Mouse (Mus musculus): ENCODE data around the gene Zbtb38.

Zbtb38 gene

DNA sequence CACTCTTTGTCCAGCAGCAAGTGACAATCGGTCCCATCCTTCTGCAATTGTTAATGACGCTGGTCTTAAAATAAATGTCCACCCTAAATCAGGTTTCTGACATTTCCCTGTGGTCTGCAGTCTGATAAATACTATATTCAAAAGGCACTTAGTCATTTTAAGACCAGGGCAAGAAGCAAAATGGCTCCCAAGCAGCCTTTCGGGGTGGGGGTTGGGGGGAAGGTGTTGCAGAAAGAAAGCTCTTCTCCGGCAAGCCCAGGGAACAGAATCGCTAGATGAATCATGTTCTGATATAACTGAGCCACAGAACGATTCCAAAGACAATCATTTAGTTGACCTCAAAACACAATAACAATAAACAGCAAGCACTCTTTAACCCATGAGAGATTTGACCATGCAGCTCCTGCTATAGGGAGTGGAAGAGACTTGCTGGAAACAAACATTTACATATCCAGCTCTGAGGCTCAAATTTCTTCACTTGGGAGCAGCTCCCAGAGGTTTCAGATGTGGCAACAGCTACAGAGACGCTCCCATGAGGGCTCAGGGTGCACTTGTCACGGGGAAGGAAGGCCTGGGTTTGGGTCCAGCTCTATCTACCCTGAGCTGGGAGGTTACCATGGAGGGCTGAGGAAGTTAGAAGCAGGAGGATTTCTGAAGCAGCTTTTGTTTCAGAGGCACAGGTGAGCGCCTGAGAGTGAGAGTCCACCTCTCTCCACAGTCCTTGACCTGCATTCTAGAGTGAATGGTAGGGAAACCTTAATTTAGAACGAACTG, 22.9 kb downstream of the Zbtb38 start:
- no peak for DNase-seq

DNA sequence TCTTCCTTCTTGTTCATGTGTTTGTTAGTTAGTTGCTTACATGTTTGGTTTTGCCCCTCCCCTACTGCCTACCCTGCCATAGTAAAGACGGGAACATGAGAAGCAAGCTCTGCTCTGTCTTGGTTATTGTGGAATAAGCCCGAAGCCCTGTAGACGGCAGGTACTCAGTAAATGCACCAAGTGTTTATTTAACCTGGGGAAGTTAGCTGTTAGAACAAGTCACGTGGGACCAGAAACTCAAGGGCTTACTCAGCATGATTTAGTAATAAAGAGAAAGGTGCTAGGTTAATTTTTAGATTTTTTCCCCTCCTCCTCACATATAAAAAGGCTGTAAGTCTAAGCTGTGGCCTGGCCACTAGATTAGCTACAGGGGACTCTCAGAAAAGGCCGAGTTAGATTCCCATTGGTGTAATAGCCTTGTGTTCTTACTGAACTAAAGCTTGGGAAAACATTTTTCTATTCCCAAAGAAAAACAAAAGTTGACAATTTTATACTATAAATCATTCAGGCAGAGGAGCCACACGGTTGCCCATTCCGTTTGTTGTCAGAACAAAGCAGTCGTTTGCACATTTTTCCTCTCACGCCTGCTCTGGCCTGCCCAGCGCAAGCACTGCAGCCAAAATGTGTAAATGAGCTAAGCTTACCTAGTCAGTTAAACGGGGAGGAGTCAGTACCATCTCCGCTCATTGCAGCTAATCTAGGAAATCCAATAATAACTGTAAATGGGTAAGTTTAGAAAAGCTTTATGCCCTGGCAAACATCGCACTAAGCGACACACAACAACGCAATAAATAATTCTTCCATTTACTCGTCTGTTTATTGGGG, 24.1 kb downstream of the Zbtb38 start:
- DNase-seq, result no peak

DNA sequence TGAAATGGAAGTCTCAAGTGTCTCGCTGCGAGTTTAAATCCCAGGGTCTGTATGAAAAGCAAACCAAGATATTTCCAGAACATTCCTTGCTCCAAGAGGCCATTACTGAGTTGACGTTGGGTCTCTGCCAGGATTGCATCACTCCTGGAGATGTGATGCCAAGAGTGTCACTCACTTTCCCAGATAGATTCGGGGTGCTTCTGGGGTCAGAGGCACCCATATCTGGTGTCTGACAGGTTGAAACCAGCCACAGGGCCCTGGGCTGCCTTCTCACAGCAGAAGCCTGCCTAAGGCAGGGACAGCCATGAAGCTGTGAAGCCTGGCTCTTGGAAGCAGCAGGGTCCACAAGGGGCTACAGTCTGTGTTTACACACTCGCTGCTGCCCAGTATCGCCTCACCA, 24.9 kb downstream of the Zbtb38 start:
- no peak for DNase-seq

DNA sequence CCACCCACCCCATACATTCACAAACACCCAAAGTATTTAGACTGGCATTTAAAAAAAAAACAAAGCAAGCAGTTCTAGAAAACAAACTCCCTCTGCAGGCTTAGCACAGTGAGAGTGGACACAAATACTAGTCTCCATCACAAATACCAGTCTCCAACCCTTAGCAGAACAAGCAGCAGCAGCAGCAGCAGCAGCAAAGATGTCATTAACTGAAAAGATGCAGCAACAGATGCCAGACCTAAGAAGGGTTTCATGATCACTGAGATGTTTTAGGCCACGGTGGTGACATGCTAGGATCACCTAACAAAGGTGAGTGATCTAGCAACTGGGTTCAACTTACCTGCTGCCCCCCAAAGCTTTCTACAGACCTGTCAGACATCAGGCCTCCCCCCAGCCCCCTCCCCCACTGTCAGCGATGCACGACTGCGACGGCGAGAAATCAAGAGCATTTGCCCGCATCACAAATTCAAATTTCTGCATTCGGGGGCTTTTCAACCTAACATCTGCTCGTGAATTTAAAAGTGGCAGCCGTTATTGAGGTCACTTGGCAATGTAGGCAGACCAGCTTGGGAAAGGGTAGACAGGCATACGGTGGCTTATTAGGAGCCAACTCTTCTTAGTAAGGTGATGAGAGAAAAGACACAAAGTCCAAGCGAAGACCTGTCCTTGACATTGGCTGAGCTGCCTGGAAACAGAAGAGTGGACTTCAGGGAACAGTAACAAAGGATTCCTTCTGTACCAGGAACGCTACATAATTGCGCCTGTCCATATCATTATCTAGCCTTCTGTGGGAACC, 26.1 kb downstream of the Zbtb38 start:
- DNase-seq, result peak; percentile 57

DNA sequence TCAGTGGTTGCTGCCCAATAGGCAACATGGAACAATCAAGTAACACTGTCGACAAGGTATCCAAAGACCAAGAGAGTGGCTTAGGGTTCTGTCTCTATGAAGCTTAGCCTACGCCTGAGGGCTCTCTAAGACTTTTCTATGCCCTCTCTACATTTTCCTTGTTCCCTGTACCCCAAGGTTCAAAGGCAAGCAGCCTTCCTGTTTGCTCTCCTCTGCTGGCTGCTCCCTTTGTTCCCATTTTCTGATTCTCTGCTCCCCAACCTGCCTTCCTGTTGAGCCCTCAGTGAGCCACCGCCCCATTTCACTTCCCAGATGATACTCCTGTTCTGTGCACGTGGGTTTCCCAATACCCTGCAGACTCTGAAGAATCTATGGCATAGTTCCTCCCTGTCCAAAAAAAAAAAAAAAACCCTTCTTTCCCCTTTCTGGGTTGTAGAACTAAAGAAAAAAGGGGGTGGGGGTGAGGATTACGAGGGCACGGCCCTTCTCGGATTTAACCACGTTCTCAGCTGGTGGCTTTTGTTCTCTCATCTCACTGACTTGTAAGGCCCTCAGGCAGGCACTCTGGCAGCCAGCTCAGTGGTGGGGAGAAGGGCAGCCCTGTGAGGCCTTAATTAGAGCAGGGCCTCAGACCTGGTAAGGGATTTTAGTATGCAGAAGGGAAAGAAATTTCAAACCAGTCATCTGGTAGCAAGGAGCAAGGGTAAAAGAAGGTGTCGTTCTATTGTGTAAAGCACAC, 26.9 kb downstream of the Zbtb38 start:
- peak; percentile 78 for DNase-seq

DNA sequence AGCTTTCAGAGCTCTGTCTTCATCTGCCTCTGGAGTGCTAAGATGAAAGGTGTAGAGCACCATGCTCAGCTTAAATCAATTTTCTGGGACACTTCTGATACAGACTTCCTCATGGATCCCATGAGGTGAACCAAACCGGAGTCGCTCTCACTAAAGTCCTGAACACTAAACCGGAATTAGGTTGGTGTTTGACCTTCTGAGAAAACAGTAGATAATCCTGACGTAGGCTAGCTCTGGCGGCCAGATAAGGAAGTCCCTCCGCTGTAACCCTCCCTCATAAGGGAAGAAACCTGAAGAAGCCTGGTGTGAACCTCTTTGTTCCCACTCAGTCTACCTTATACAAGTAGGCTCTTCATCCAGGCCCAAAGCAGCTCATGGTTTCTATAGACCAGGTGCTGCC, 29.0 kb downstream of the Zbtb38 start:
- no peak for DNase-seq

DNA sequence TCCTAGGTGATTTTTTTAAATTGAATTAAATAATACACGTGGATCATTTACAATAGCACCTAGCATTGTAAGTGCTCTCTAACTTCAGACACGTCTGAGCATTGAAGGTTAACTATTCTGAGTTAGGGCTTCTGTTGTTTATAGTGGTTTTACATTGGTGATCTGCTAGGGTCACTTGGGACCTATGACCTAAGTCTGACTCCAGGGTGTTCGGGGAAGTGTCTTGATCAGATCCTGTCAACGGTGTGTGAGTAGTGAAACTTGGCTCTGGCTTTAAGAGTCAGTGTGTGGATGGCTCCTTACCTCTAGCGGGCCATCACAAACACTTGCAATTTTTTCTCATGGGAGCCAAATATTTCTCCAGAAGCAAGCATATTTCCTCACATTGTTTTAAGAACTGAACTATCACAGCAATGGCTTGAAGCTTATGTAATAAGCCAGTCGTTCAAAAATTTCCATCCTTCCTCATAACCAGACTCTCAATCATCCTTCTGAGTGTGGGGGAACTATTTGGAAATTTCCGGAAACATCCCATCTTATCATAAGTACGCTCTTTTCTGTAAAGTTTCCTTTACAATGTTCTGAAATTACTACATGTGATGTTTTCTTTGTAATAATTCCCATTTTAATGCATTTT, 31.4 kb downstream of the Zbtb38 start:
- no peak for DNase-seq

DNA sequence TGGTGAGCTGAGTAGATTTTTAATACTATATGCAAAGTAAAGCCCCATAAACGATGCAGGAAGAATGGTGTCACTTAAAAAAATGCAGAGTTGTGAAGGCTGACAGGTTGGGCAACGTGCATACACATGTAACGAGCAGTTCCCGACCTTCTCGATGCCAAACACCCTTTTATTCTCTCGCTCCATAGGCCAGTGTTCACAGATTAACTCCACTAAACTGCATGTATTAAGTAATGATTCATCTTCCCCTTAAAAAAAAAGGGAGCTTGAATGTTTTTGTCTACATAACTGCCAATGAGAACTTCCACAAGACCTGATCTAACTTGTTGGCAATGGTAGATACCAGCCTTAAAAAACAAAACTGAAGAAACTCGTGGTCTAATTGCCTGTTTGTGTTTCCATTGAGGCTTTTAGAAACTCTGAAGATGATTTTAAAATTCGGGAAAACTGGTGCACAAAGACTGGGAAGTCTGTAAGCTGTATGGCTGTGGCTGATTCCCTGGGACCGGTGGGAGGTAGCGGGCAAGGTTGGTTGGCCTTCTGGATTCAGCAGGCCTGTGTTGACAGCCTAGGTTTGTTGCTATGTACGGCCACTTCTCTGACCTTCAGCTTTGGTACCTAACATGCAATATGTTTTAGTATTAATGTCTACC, 32.0 kb downstream of the Zbtb38 start:
- DNase-seq, result no peak

DNA sequence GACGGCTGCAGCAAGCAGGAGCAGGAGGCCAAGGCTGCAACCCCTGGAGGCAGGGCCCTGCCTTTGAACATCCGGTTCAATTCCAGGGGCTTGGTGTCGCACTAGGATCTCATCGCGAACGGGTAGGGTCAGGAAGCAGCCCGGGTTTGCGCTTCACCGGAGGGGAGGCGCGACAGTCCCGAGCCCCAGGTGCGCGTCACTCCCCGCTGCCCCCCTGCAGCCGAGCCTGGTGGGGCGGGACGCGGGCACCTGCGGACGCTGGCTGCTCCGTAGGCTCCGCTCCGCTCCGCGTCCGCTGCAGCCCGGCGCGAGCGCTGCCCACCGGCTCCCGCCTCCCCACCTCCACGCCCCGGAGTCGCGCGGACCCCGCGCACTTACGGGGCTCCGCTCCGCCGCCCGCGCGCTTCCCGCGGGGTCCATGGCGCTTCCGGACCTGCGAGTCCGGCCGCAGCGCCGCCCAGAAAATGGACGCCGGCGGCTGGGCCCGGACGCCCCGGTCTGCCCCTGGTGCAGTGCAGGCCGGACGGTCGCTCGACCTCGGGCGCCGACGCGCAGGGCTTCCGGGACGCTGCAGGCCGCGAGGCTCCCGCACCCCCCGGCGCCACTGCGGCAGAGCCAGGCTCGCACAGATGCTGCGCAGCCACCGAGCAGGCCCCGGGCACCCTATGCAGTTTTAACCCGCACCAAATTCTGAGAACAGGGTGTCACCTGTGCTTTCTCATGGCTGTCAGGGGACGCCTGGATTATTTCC, 33.0 kb downstream of the Zbtb38 start:
- DNase-seq, result peak; percentile 83

DNA sequence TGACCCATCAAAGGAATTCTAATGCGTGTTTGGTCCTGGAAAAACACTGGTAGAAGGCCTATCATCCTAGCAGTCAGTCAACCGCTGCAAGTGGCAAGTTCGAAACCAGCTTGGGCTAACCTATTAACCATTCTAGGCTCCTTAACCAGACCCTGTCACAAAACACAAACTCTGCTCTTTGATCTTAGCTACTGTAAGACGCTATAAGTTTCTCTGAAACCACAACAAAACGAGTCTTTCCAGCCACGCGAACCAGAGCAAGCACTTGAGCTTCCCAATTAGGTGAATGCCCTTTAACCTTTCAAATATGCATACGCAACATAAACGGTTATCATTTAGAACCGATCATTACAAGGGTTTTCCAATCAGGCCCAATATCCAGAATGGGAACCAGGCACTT, 33.7 kb downstream of the Zbtb38 start:
- DNase-seq, result peak; percentile 36

DNA sequence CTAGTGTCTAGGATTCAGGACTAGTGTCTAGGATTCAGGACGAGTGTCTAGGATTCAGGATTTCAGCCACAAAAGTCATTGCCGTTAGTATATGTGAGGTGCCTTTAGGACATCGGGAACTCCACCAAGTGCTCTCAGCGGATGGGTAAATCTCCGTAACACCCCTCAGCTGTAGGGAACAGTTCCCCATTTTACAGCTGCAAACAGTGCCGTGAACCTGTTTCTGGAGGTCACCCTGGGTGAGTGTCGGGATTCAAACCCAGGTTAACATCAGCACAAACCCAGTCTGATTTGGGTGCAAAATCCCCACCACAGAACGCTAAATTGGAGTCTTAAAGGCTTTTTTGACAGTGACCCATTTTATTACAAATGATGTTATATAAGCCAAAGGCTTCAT, 34.2 kb downstream of the Zbtb38 start:
- no peak for DNase-seq

DNA sequence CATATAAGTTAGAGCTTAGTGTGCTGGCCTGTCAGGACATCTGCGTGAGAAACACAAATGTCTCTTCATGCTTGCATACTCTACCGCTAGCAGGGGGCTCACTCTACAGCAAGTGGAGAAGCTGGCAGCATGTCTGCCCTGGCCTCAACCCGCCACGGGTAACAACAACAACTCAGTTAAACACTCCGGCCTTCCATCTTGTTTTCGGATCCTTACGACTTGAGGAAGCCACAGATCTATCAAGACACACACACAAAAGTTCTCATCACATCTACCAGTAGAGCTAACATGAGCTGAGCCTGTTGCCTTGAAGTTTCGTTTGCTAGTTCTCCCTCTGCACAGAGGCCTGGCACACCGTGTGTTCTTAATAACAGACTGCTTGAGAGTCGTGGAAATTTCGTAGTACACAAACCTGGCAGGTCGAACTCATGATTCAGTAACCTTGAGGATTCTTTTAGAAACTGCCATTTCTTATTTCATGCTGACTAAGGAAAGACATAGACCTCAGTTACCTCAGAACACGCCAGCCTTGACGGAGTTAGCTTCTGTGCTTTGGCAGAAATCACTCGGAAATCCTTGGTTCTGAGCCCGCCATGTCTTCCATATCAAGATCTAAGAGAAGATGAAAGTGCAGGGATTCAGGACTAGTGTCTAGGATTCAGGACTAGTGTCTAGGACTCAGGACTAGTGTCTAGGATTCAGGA, 34.8 kb downstream of the Zbtb38 start:
- no peak for DNase-seq

DNA sequence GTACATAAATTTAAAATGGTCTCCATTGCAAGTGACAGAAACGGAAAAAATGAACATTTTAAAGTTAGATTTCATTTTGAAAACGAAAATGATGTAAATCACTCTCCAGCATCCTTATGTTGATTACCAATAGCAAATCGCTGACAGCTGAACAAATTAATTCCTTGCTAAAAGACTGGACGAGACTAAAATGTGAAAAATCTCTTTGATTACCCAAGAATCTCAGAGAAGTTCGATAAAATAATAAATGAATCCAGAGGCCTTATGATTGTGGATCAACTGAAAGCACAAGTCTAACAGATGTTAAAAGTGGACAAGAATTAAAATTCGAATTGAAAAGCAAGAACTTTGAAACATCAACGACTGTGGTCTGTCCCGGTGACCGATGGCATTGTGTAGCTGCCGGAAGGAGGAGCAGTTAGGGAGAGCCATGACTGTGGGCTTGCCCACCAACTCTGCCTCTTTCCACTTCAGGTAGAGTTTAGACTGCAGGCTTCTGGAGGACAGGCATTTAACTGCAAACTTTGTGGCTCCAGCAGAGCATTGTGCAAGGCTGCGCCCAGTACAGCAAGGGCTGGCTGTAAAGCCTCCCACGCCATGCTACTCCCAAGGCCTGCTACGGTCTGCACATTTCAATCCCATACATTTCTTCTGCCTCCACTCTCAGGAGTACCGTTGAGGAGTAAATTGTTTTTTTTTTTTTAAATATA, 35.7 kb downstream of the Zbtb38 start:
- DNase-seq, result no peak

DNA sequence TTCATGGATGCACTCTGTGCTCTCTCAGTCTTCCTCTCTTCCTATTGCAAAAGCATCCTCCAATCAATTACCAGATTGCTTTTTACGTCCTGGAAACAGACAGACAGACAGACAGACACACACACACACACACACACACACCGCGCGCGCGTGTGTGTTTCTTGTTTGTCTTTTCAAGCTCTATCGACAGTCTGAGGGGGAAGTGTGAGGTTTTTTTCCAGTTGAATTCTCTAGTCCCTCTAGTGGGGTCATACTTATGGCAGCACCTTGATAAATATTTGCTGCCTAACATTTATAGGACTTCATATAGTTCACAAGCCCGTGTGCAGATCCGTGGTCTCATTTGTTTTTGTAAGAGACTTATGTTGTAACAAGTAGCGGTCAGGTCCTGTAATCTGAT, 36.5 kb downstream of the Zbtb38 start:
- DNase-seq, result no peak

DNA sequence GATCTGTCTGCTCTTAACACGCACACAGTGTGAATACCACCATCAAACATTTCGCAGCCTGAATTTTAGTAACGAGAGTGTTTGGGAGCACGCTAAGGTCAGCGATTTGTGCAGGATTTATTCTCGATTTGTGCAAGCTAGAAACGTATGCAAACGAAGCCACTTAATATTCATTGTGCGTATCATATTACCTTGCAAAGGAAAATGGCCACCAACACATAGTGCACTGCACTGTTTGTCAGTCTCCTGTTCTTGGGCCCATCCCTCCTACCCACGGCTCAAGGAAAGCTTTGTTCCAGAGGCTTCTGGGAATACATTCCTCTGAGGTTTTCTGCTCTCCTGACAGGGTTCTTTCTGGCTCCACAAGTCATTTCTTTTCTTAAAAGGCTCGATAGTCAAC, 37.5 kb downstream of the Zbtb38 start:
- DNase-seq, result no peak

DNA sequence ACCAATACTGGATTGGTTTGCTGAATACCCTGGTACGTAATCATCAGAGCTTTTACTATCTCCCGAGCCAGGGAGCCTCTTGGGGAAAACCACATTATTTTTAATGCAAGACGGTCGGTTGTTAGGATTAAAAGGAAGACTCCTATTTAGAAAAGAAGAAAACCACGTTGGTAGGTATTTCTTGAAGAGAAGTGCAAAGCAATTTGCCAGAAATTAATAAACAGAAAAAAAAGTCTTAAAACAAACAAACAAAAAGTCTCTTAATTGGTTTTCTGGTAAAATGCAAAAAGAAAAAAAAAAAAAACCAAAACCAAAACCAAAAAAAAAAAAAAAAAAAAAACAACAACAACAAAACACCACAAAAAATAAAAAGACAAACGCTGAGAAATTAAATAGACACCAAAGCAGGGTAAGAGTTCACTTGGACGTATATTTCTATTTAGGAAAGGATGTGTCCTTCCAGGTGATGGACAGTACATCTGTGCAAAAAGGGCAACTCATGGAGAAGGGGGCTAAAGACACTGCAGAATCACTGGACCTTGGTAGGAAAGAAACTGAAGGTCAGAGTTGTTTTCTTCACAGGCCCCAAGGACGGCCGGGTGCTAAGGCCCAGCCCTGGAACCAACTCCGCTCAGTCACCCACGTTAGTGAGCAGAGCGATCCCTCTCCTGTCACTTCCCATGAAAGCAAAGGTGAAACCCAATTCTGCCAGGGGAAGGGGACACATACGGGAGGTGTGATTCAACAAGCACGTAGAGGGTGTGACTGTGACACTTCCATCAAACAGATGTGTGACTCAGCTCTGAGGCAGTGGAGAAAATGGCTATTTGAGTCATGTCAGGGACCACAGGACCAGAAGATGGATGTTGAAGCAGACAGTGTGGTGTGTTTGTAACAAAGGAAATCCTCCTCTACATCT, 38.9 kb downstream of the Zbtb38 start:
- DNase-seq, result no peak

DNA sequence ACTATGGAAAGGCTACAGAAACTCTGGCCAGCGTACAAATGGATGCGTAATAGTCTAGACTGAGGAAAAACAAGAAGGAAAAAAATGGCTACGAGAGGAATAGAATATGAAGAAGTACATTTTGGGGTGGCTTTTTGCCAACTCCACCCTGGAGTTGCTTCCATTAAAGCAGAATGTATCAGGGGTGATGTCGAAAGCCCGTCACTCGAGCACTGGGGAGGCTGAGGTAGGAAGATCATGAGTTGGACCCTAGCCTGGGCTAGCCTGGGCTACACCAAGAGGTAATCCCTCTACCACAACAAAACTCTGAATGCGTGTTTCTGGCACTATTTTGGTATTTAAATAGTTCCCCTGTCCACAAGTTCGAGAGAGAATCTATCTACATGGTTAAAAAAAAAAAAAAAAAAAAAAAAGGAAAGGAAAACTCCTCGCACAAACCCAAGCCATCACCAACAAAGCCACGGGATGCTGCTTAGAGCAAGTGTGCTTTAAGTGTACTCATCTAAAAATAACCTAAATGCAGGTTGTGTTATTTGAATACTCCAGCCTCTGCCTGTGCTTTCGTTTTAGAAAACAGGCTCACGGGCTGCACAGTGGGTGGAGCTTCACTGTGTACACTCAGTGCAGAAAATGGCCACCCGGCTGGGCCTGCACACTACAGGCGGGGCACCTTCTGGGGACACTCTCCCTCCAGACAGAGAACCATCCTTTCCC, 39.7 kb downstream of the Zbtb38 start:
- no peak for DNase-seq

DNA sequence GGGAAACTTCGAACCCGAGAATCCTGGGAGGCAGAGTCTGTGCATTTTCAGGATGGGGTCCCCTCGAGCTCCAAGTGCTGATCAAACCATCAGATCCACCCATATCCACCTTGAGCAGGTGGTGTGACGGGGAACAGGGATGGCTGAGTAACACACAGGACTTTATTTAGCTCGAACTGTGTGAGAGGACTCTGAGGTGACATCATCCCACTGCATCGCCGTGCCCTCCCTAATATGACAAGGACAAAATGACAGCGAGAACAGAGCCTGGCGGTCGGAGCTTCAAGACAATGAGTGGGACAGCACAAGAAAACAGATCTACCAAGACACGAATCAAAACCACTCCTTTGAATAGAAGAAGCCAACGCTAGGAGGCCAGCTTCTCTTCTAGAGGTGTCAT, 40.6 kb downstream of the Zbtb38 start:
- DNase-seq, result no peak

Data from retina, postnatal 1 day (tissue).